Mouse (Mus musculus): ENCODE results near the gene Ppp1r12c. TPM values are rescaled to one million over a fixed set of nuclear protein-coding genes. Genes with fewer than 3 reads are reported as not detected.

The Ppp1r12c gene
- total and polyA plus RNA-seq, 3 experiments = 55.8 to 103 (median 71.0) TPM

GRCm38 (mm10) chr7:4449211-4449610, 52.3 kb downstream of the Ppp1r12c start:
- in situ Hi-C loops (cut with MboI; ENCODE audit: low pct_ligation_motif_present, low pct_unique_long_range_greater_than_20kb, low sequenced_read_pairs) (no loop called here), dilution Hi-C loops (cut with MboI; ENCODE audit: extremely low pct_ligation_motif_present, extremely low pct_unique_long_range_greater_than_20kb, low sequenced_read_pairs) (no loop called here)
- H3K27ac ChIP-seq (ENCODE audit: insufficient read depth, low read depth) = no peak overlapping the region
- H3K36me3 ChIP-seq (replicated peaks in 1 of 2; ENCODE audit: control insufficient read depth in 1 of 2, insufficient read depth in 1 of 2, low read length in 1 of 2) = peaks cover 10 to 25% of the 10 kb centered on the region in 2 experiments
- H3K9me3 ChIP-seq (replicated peaks; ENCODE audit: low read length) = no peaks in the 10 kb centered on the region
- peaks cover 4 to 16% of the 10 kb centered on the region in 2 experiments for H3K4me1 ChIP-seq (ENCODE audit: control insufficient read depth in 1 of 2, insufficient read depth in 2 of 2)
- no peaks in the 10 kb centered on the region for H3K27me3 ChIP-seq (replicated peaks)
- no peaks in the 10 kb centered on the region for H3K79me2 ChIP-seq (replicated peaks; ENCODE audit: control insufficient read depth, extremely low read depth, insufficient read depth, poor library complexity, severe bottlenecking)
- no peak overlapping the region for H3K9ac ChIP-seq (ENCODE audit: insufficient read depth, low read depth)
- DNase-seq (ENCODE audit: extremely low read depth) = no peak
- no peak overlapping the region for H3K4me2 ChIP-seq (ENCODE audit: insufficient read depth, low read depth, poor library complexity, severe bottlenecking)
- TF ChIP-seq JUN (IDR thresholded peaks at IDR 0.05; ENCODE audit: insufficient read depth, low read depth, low read length) (no peak), UBTF (IDR thresholded peaks at IDR 0.05; ENCODE audit: low read depth, low read length) (no peak), MXI1 (IDR thresholded peaks at IDR 0.05; ENCODE audit: low read depth, low read length) (no peak), JUND (conservative IDR thresholded peaks at IDR 0.05; ENCODE audit: low read depth, low read length) (no peak), E2F4 (IDR thresholded peaks at IDR 0.05; ENCODE audit: insufficient replicate concordance, low read depth, low read length) (no peak), POLR2A (IDR thresholded peaks at IDR 0.05; ENCODE audit: low read depth, low read length) (no peak), SMC3 (IDR thresholded peaks at IDR 0.05; ENCODE audit: low read depth, low read length) (no peak), SIN3A (IDR thresholded peaks at IDR 0.05; ENCODE audit: low read length) (no peak), PAX5 (IDR thresholded peaks at IDR 0.05; ENCODE audit: low read length) (no peak), ZKSCAN1 (IDR thresholded peaks at IDR 0.05; ENCODE audit: borderline replicate concordance, low read depth, low read length) (no peak), MAFK (IDR thresholded peaks at IDR 0.05; ENCODE audit: insufficient replicate concordance, low read length) (no peak)
- H3K4me3 ChIP-seq (replicated peaks in 1 of 3; ENCODE audit: low read depth in 2 of 3, low read length in 2 of 3, poor library complexity in 1 of 3) = no peak overlapping the region

DNA sequence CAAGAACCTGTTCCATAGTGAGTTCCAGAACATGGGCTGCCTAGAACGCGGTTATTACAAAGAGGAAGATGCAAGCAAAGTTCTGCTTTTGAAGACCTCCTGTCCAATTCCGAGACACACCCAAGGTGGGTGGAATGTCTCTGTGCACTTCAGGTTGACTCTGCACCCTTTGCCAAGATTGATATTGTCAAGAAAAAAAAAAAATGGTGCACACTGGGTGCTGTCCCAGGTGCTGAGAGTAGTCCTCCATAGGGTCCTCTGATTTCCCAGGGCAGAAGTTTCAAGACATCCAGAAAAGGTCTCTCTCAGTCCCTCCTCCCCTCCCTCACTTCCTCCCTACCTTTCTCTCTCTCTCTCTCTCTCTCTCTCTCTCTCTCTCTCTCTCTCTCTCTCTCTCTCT, 53.0 kb downstream of the Ppp1r12c start:
- Histone ChIP-seq H3K27ac (ENCODE audit: insufficient read depth, low read depth) (no peak overlapping the region), H3K4me1 (ENCODE audit: control insufficient read depth in 1 of 2, insufficient read depth in 2 of 2) (peaks cover 4 to 21% of the 10 kb centered on the region in 2 experiments), H3K79me2 (replicated peaks; ENCODE audit: control insufficient read depth, extremely low read depth, insufficient read depth, poor library complexity, severe bottlenecking) (no peaks in the 10 kb centered on the region), H3K9me3 (replicated peaks; ENCODE audit: low read length) (no peaks in the 10 kb centered on the region), H3K36me3 (replicated peaks in 1 of 2; ENCODE audit: control insufficient read depth in 1 of 2, insufficient read depth in 1 of 2, low read length in 1 of 2) (peaks cover 13 to 26% of the 10 kb centered on the region in 2 experiments), H3K4me2 (ENCODE audit: insufficient read depth, low read depth, poor library complexity, severe bottlenecking) (no peak overlapping the region), H3K9ac (ENCODE audit: insufficient read depth, low read depth) (no peak overlapping the region), H3K27me3 (replicated peaks) (no peaks in the 10 kb centered on the region), H3K4me3 (replicated peaks in 1 of 3; ENCODE audit: low read depth in 2 of 3, low read length in 2 of 3, poor library complexity in 1 of 3) (no peak overlapping the region)
- in situ Hi-C loops (cut with MboI; ENCODE audit: low pct_ligation_motif_present, low pct_unique_long_range_greater_than_20kb, low sequenced_read_pairs) (no loop called here), dilution Hi-C loops (cut with MboI; ENCODE audit: extremely low pct_ligation_motif_present, extremely low pct_unique_long_range_greater_than_20kb, low sequenced_read_pairs) (no loop called here)
- TF ChIP-seq ZNF384 (IDR thresholded peaks at IDR 0.05; ENCODE audit: low read depth, low read length) (peak; percentile 60; the same call in 1 of the 2 replicates), KAT2A (IDR thresholded peaks at IDR 0.05; ENCODE audit: insufficient replicate concordance, low read length) (no peak), USF1 (IDR thresholded peaks at IDR 0.05; ENCODE audit: low read depth, low read length) (no peak), TBP (conservative IDR thresholded peaks at IDR 0.05; ENCODE audit: low read depth, low read length) (no peak)
- no peak for DNase-seq (ENCODE audit: extremely low read depth)

- no peak for DNase-seq (ENCODE audit: extremely low read depth)
- Histone ChIP-seq H3K4me2 (ENCODE audit: insufficient read depth, low read depth, poor library complexity, severe bottlenecking) (no peak overlapping the region), H3K4me1 (ENCODE audit: control insufficient read depth in 1 of 2, insufficient read depth in 2 of 2) (peaks cover 0 to 15% of the 10 kb centered on the region in 2 experiments; a peak in 3 of 4 replicates), H3K27ac (ENCODE audit: insufficient read depth, low read depth) (no peak overlapping the region), H3K79me2 (replicated peaks; ENCODE audit: control insufficient read depth, extremely low read depth, insufficient read depth, poor library complexity, severe bottlenecking) (no peaks in the 10 kb centered on the region), H3K9me3 (replicated peaks; ENCODE audit: low read length) (peaks cover 5% of the 10 kb centered on the region), H3K27me3 (replicated peaks) (no peaks in the 10 kb centered on the region), H3K4me3 (replicated peaks in 1 of 3; ENCODE audit: low read depth in 2 of 3, low read length in 2 of 3, poor library complexity in 1 of 3) (no peak overlapping the region), H3K9ac (ENCODE audit: insufficient read depth, low read depth) (no peak overlapping the region), H3K36me3 (replicated peaks in 1 of 2; ENCODE audit: control insufficient read depth in 1 of 2, insufficient read depth in 1 of 2, low read length in 1 of 2) (peaks cover 20 to 32% of the 10 kb centered on the region in 2 experiments)
- in situ Hi-C loops (cut with MboI; ENCODE audit: low pct_ligation_motif_present, low pct_unique_long_range_greater_than_20kb, low sequenced_read_pairs) = no loop called here
- dilution Hi-C loops (cut with MboI; ENCODE audit: extremely low pct_ligation_motif_present, extremely low pct_unique_long_range_greater_than_20kb, low sequenced_read_pairs) = no loop called here
- TF ChIP-seq ZKSCAN1 (IDR thresholded peaks at IDR 0.05; ENCODE audit: borderline replicate concordance, low read depth, low read length) (no peak), CTCF (conservative IDR thresholded peaks at IDR 0.05 in 1 of 2, IDR thresholded peaks at IDR 0.05 in 1 of 2; ENCODE audit: low read depth in 2 of 2, low read length in 2 of 2) (peak in 1 of 2 experiments; percentile 45; a peak in 2 of 4 replicates), POLR2AphosphoS2 (IDR thresholded peaks at IDR 0.05; ENCODE audit: low read depth, low read length) (no peak)
Observed at GRCm38 (mm10) chr7:4447138-4447537, 54.3 kb downstream of the Ppp1r12c start.
